Mouse (Mus musculus) stomach, embryonic 15.5 days (tissue): ENCODE results near the gene Arhgap28. TPM values are rescaled to one million over a fixed set of nuclear protein-coding genes. Genes with fewer than 3 reads are reported as not detected.

Experiments
- ATAC-seq: fragments of 200-750 bp; cut with Nextera tagmentation; 2 replicates; pipeline ENCODE4 v1.8.0; 2017; ENCODE audit warnings: low read depth, moderate number of reproducible peaks, moderate TSS enrichment; ENCODE audit not compliant: insufficient read depth, low FRiP score
- H3K27ac ChIP-seq: fragments of 300-500 bp; sonication (generic); 2 replicates; pipeline ENCODE4 v1.5.1; 2015; ENCODE audit warnings: mild to moderate bottlenecking, inconsistent platforms
- H3K27me3 ChIP-seq: fragments of 300-500 bp; sonication (generic); replicated peaks from 2 replicates; pipeline ENCODE4 v1.6.1; 2015; ENCODE audit warnings: inconsistent platforms
- H3K36me3 ChIP-seq: fragments of 300-500 bp; sonication (generic); 2 replicates; pipeline ENCODE4 v1.6.1; 2015; ENCODE audit warnings: inconsistent platforms
- H3K4me1 ChIP-seq: fragments of 300-500 bp; sonication (generic); 2 replicates; pipeline ENCODE4 v1.6.1; 2015; ENCODE audit warnings: inconsistent platforms
- H3K4me2 ChIP-seq: fragments of 300-500 bp; sonication (generic); 2 replicates; pipeline ENCODE4 v1.6.1; 2015; ENCODE audit warnings: mild to moderate bottlenecking, inconsistent platforms
- H3K4me3 ChIP-seq: fragments of 300-500 bp; sonication (generic); replicated peaks from 2 replicates; pipeline ENCODE4 v1.5.1; 2015; ENCODE audit warnings: inconsistent platforms
- H3K9ac ChIP-seq: fragments of 300-500 bp; sonication (generic); 2 replicates; pipeline ENCODE4 v1.6.1; 2015; ENCODE audit warnings: inconsistent platforms
- H3K9me3 ChIP-seq: fragments of 300-500 bp; sonication (generic); 2 replicates; pipeline ENCODE4 v1.6.1; 2016; ENCODE audit warnings: inconsistent platforms
- WGBS: fragments of 180-500 bp; shearing (Covaris S2); methylation state at CpG from one replicate; pipeline ENCODE4 v1.1.7; 2015; 5-methylcytosine and 5-hydroxymethylcytosine counted together
- polyA plus RNA-seq: library from polyadenylated mRNA; unstranded; fragments of >200 nt; fragmentation: Nextera tagmentation; extraction: Ambion mirVana; gene quantifications from 2 replicates; pipeline ENCODE4 v1.2.1, GENCODE M21; 2015

Gene Arhgap28
- polyA plus RNA-seq = 23.9 and 25.3 TPM in 2 replicates

GRCm38 (mm10) chr17:68003741-68004560, at the start of gene Arhgap28:
Arhgap28 (minus strand) TSS chr17:68004120.
- peak; percentile 94 for ATAC-seq
- H3K9ac ChIP-seq = peak within 1 kb of the TSS; percentile 68
- H3K27me3 ChIP-seq = no peaks in the 10 kb centered on the region
- H3K36me3 ChIP-seq = no peaks in the 10 kb centered on the region
- peak within 1 kb of the TSS; percentile 80 for H3K4me3 ChIP-seq
- H3K4me2 ChIP-seq = peak within 1 kb of the TSS; percentile 63
- H3K9me3 ChIP-seq = no peaks in the 10 kb centered on the region
- H3K4me1 ChIP-seq = peaks cover 13% of the 10 kb centered on the region
- WGBS = under 1% methylated on average over 64 of the region's 65 CpGs
- H3K27ac ChIP-seq = peak within 1 kb of the TSS; percentile 96

GRCm38 (mm10) chr17:68046341-68046675, 42.4 kb upstream of the Arhgap28 start:
- Histone ChIP-seq H3K4me3 (no peak overlapping the region), H3K27me3 (no peaks in the 10 kb centered on the region), H3K9ac (no peak overlapping the region), H3K9me3 (no peaks in the 10 kb centered on the region), H3K27ac (peak overlapping the region; percentile 31), H3K36me3 (no peaks in the 10 kb centered on the region), H3K4me2 (no peak overlapping the region), H3K4me1 (0 out of 2 replicates have a peak, but pooled peaks cover 7% of the 10 kb centered on the region)
- WGBS = 58% methylated on average over 7 of the region's 7 CpGs
- ATAC-seq = no peak

- H3K9ac ChIP-seq = no peak overlapping the region
- H3K27me3 ChIP-seq = no peaks in the 10 kb centered on the region
- H3K27ac ChIP-seq = peak overlapping the region; percentile 36
- no peak overlapping the region for H3K4me3 ChIP-seq
- no peaks in the 10 kb centered on the region for H3K9me3 ChIP-seq
- H3K4me2 ChIP-seq = no peak overlapping the region
- 0 out of 2 replicates have a peak, but pooled peaks cover 7% of the 10 kb centered on the region for H3K4me1 ChIP-seq
- 53% methylated on average over 8 of the region's 8 CpGs for WGBS
- peak; percentile 39; the same call in 1 of the 2 replicates for ATAC-seq
- no peaks in the 10 kb centered on the region for H3K36me3 ChIP-seq
These were observed 41.9 kb upstream of the Arhgap28 start for GRCm38 (mm10) chr17:68045655-68046340.

DNA sequence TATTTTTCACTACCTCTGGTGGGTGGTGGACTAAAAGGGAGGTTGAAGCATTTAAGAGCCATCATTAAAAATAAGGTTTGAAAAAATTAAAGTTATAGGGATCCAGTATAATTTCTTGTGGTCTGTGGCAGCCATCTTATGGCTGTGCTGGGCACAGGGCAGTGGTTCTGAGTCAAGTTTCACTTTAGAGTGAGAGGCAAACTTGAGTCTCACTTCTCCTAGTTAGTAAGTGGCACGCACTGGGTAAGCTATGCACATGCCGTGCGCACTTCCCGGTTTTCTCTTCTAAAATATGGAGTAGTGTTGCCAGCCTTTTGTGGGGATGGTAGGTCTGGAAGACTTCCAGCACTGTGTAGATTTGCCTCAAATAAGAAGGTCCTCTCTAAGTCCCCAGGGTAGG, 38.5 kb upstream of the Arhgap28 start:
- no peak for ATAC-seq
- Histone ChIP-seq H3K27ac (no peak overlapping the region), H3K9ac (no peak overlapping the region), H3K36me3 (no peaks in the 10 kb centered on the region), H3K9me3 (no peaks in the 10 kb centered on the region), H3K4me3 (no peak overlapping the region), H3K4me1 (0 out of 2 replicates have a peak, but pooled peaks cover 7% of the 10 kb centered on the region), H3K4me2 (no peak overlapping the region), H3K27me3 (no peaks in the 10 kb centered on the region)
- 98% methylated on average over 4 of the region's 4 CpGs for WGBS

DNA sequence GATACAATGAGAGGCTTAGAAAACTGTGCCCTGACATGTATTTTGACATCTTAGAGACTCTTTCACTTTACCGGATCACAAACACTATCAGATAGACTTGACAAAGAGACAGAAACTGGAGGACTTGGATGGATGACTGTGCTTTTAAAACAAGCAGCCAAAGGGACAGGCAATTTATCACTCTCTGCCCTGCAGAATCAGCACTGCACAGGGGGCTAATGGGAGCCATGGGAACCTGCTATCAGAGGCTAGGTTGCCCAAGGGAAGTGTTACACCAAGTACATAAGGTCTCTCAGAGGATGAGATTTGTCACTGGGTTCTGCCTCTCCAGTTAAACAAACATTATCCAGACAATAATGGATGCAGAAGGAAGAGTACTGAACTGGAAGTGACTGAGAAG, 33.1 kb upstream of the Arhgap28 start:
- Histone ChIP-seq H3K4me2 (no peak overlapping the region), H3K9ac (no peak overlapping the region), H3K27ac (no peak overlapping the region), H3K36me3 (no peaks in the 10 kb centered on the region), H3K9me3 (no peaks in the 10 kb centered on the region), H3K4me1 (no peaks in the 10 kb centered on the region), H3K27me3 (no peaks in the 10 kb centered on the region), H3K4me3 (no peak overlapping the region)
- 20% methylated on average over 1 of the region's 1 CpGs for WGBS
- no peak for ATAC-seq

DNA sequence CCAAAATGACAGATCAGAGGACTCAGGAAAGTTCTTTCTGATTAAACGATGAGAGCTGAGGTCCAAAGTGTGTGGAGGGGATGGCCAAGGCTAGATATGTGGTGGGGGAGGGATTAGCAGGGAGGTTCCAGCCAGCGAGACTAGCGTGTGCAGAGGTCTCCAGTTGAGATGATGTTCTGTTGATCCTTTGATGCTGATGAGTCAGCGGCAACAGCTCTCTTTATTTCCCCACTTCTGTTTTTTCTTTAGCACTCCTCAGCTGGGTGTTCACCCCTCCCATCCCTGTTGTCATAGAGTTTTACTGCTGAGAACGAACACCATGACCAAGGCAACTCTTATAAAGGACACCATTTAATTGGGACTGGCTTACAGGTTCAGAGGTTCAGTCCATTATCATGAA, 25.6 kb upstream of the Arhgap28 start:
- H3K4me2 ChIP-seq = no peak overlapping the region
- H3K4me3 ChIP-seq = no peak overlapping the region
- no peaks in the 10 kb centered on the region for H3K36me3 ChIP-seq
- ATAC-seq = no peak
- H3K4me1 ChIP-seq = no peaks in the 10 kb centered on the region
- 76% methylated on average over 5 of the region's 5 CpGs for WGBS
- no peak overlapping the region for H3K9ac ChIP-seq
- H3K9me3 ChIP-seq = no peaks in the 10 kb centered on the region
- H3K27ac ChIP-seq = no peak overlapping the region
- no peaks in the 10 kb centered on the region for H3K27me3 ChIP-seq

DNA sequence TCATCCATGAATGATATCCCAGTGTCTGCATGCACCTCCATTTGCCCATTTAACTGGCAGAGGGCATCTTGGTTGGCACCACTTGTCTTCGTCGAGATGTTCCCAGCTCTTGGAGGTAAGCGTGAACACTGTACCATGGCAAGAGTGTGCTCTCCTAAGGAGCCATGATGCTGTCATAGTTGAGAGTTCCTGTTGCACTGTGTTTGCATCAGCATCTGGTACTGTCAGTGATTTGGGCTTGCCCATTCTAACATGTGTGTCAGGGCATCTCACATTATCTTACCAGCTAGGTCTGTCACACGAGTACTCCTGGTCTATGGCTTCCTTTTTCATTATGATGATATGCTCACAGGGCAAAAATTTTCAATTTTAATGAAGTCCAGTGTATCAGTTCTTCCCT, 24.6 kb upstream of the Arhgap28 start:
- H3K4me1 ChIP-seq = no peaks in the 10 kb centered on the region
- no peak overlapping the region for H3K9ac ChIP-seq
- H3K36me3 ChIP-seq = no peaks in the 10 kb centered on the region
- no peak overlapping the region for H3K4me3 ChIP-seq
- no peak overlapping the region for H3K4me2 ChIP-seq
- 96% methylated on average over 4 of the region's 4 CpGs for WGBS
- H3K27me3 ChIP-seq = no peaks in the 10 kb centered on the region
- no peaks in the 10 kb centered on the region for H3K9me3 ChIP-seq
- no peak for ATAC-seq
- H3K27ac ChIP-seq = no peak overlapping the region

DNA sequence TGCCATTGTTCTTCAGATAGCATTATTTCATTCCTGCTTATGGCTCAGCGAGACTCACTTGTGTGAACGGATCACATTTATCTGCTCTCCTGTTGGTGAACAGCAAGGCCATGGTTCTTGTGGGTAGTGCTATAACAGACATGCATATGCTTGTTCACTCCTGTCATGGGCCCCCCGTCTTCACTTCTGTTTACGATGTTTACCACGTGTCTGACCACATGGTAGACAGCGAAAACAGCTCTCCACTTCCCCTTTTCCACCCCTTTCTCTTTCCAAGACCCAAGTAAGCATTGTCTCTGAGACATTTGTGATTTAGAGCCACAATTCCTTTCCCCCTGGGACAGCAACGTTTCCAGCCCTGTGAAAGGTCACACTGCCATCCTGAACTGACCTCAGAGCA, 20.4 kb upstream of the Arhgap28 start:
- Histone ChIP-seq H3K9me3 (no peaks in the 10 kb centered on the region), H3K27ac (no peak overlapping the region), H3K4me3 (no peak overlapping the region), H3K9ac (no peak overlapping the region), H3K4me2 (no peak overlapping the region), H3K36me3 (no peaks in the 10 kb centered on the region), H3K27me3 (no peaks in the 10 kb centered on the region), H3K4me1 (no peaks in the 10 kb centered on the region)
- 70% methylated on average over 7 of the region's 7 CpGs for WGBS
- no peak for ATAC-seq

DNA sequence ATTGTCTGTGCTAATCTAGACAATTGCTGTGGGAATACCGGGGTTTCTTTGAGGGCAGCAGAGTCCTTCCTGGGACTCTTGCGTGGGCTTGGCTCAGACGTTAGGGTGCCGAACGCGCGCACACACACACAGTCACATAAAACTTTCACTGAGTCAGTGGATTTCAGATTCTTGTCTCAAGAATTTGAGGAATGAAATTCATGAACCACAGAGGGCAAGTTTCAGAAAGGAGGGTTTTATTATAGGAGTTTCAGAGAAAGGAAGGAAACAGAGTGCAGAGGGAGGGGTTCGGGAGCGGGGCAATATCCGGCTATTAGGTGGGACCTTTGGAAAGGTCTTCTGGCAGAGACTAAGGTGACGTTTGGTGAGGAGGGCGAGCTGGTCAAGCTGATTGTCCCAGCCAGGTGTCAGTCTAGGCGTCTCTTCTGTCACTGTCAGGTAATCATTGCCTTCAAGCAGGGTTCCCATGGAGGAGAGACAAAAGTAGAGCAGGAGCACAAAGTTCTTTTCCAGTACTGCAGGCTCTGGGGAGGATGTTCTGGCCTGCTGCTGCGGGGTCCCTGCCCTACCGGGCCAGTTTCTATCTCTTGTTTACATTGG, 15.6 kb upstream of the Arhgap28 start:
- H3K27ac ChIP-seq = no peak overlapping the region
- H3K9me3 ChIP-seq = no peaks in the 10 kb centered on the region
- H3K4me3 ChIP-seq = no peak overlapping the region
- no peaks in the 10 kb centered on the region for H3K27me3 ChIP-seq
- H3K4me1 ChIP-seq = 0 out of 2 replicates have a peak, but pooled peaks cover 3% of the 10 kb centered on the region
- ATAC-seq = no peak
- H3K4me2 ChIP-seq = no peak overlapping the region
- no peak overlapping the region for H3K9ac ChIP-seq
- 51% methylated on average over 15 of the region's 15 CpGs for WGBS
- H3K36me3 ChIP-seq = no peaks in the 10 kb centered on the region

- H3K9ac ChIP-seq = no peak overlapping the region
- H3K27ac ChIP-seq = no peak overlapping the region
- no peaks in the 10 kb centered on the region for H3K36me3 ChIP-seq
- 33% methylated on average over 3 of the region's 3 CpGs for WGBS
- H3K4me1 ChIP-seq = 0 out of 2 replicates have a peak, but pooled peaks cover 3% of the 10 kb centered on the region
- no peak overlapping the region for H3K4me3 ChIP-seq
- no peaks in the 10 kb centered on the region for H3K9me3 ChIP-seq
- ATAC-seq = no peak
- H3K4me2 ChIP-seq = no peak overlapping the region
- no peaks in the 10 kb centered on the region for H3K27me3 ChIP-seq
These were observed 13.2 kb upstream of the Arhgap28 start for GRCm38 (mm10) chr17:68017095-68017494.

DNA sequence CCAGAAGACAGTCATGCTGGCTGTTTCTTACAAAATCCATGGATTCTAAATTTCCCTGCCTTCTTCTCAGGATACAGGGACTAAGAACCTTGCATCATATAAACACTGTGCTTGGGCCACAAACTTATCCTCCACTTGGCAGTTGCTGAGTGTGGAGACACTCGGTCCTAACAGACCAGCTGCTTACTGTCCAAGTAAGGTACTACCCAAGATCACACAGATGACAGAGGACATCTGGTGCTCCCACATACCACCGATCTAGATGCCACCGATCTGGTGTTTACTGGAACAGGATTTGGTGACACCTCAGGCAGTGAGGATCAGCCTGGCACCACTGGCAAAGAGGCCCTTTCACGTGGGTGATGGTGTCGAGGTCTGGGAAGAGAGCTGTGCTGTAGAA, 7.7 kb upstream of the Arhgap28 start:
- Histone ChIP-seq H3K27me3 (no peaks in the 10 kb centered on the region), H3K36me3 (no peaks in the 10 kb centered on the region), H3K4me3 (no peak overlapping the region), H3K4me1 (no peaks in the 10 kb centered on the region), H3K27ac (no peak overlapping the region), H3K9me3 (no peaks in the 10 kb centered on the region), H3K4me2 (no peak overlapping the region), H3K9ac (no peak overlapping the region)
- 60% methylated on average over 5 of the region's 5 CpGs for WGBS
- no peak for ATAC-seq

DNA sequence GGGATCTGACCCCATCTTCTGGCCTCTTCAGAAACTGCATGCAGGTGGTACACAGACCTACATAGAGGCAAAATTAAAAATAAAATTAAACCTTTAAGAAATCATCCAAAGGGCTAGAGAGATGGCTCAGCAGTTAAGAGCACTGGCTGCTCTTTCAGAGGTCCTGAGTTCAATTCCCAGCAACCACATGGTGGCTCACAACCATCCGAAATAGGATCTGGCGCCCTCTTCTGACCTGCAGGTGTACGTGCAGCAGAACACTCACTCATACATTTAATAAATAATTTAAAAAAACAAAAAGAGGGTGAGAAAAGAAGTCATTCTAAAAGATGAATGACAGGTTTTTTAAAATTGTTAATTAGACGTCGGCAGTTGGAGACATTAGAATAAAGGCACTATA, 6.1 kb upstream of the Arhgap28 start:
- Histone ChIP-seq H3K4me2 (no peak overlapping the region), H3K27me3 (no peaks in the 10 kb centered on the region), H3K36me3 (no peaks in the 10 kb centered on the region), H3K4me1 (peaks cover 2% of the 10 kb centered on the region; the same call in 1 of the 2 replicates), H3K9me3 (no peaks in the 10 kb centered on the region), H3K9ac (no peak overlapping the region), H3K4me3 (no peak overlapping the region), H3K27ac (no peak overlapping the region)
- ATAC-seq = no peak
- WGBS = 94% methylated on average over 5 of the region's 5 CpGs
